Mouse (Mus musculus) hindbrain, embryonic 11.5 days (tissue): ENCODE measurements at regions not wholly inside any gene's neighbourhood (a gene's known extent, or its start where the extent isn't known, plus 50 kb on each side); places are given as distances from the start of the nearest gene placed in this dataset.

Experiments used
- ATAC-seq: fragments of 200-750 bp; cut with Nextera tagmentation; 2 replicates; pipeline ENCODE4 v1.8.0; 2017; ENCODE audit warnings: mild to moderate bottlenecking, moderate TSS enrichment, moderate library complexity; ENCODE audit not compliant: low FRiP score
- DNase-seq: peaks from one replicate; pipeline ENCODE4 v3.0.0-alpha.2; 2015; ENCODE audit warnings: low spot score
- H3K27ac ChIP-seq: fragments of 300-500 bp; sonication (generic); 2 replicates; pipeline ENCODE4 v1.5.1; 2014; ENCODE audit warnings: mild to moderate bottlenecking, low read depth, low read length
- H3K27me3 ChIP-seq: fragments of 300-500 bp; sonication (generic); 2 replicates; pipeline ENCODE4 v1.6.1; 2014; ENCODE audit warnings: mild to moderate bottlenecking, low read length, moderate library complexity, mixed read lengths; ENCODE audit not compliant: control insufficient read depth, insufficient read depth
- H3K36me3 ChIP-seq: fragments of 300-500 bp; sonication (generic); 2 replicates; pipeline ENCODE4 v1.6.1; 2014; ENCODE audit warnings: mild to moderate bottlenecking, low read length, moderate library complexity, mixed read lengths; ENCODE audit not compliant: control insufficient read depth, insufficient read depth
- H3K4me1 ChIP-seq: fragments of 300-500 bp; sonication (generic); replicated peaks from 2 replicates; pipeline ENCODE4 v1.6.1; 2014; ENCODE audit warnings: low read length, mixed read lengths; ENCODE audit not compliant: control insufficient read depth, insufficient read depth
- H3K4me2 ChIP-seq: fragments of 300-500 bp; sonication (generic); replicated peaks from 2 replicates; pipeline ENCODE4 v1.6.1; 2014; ENCODE audit warnings: mild to moderate bottlenecking, low read depth, low read length
- H3K4me3 ChIP-seq: fragments of 300-500 bp; sonication (generic); 2 replicates; pipeline ENCODE4 v1.5.1; 2014; ENCODE audit warnings: low read depth, low read length
- H3K9ac ChIP-seq: fragments of 300-500 bp; sonication (generic); 2 replicates; pipeline ENCODE4 v1.6.1; 2014; ENCODE audit warnings: low read depth, low read length
- H3K9me3 ChIP-seq: fragments of 300-500 bp; sonication (generic); 2 replicates; pipeline ENCODE4 v1.6.1; 2016; ENCODE audit warnings: low read length; ENCODE audit not compliant: control insufficient read depth
- WGBS: fragments of 180-500 bp; shearing (Covaris S2); extraction: QIAGEN DNeasy Blood & Tissue Kit; methylation state at CpG from one replicate; pipeline ENCODE4 v1.1.7; 2014; 5-methylcytosine and 5-hydroxymethylcytosine counted together

GRCm38 (mm10) chr16:93344555-93344954, 259.3 kb downstream of the Setd4 start:
- no peaks in the 10 kb centered on the region for H3K36me3 ChIP-seq
- H3K27me3 ChIP-seq: no peaks in the 10 kb centered on the region
- H3K27ac ChIP-seq: no peak overlapping the region
- no peaks in the 10 kb centered on the region for H3K4me1 ChIP-seq
- DNase-seq (no peak), ATAC-seq (no peak)
- no peak overlapping the region for H3K4me3 ChIP-seq
- H3K9ac ChIP-seq: no peak overlapping the region
- no peaks in the 10 kb centered on the region for H3K9me3 ChIP-seq
- H3K4me2 ChIP-seq: no peak overlapping the region
- 87% methylated on average over 5 of the region's 5 CpGs for WGBS

- Histone ChIP-seq H3K4me3 (no peak overlapping the region), H3K27me3 (no peaks in the 10 kb centered on the region), H3K4me2 (no peak overlapping the region), H3K36me3 (no peaks in the 10 kb centered on the region), H3K4me1 (no peaks in the 10 kb centered on the region), H3K9ac (no peak overlapping the region), H3K9me3 (no peaks in the 10 kb centered on the region), H3K27ac (no peak overlapping the region)
- ATAC-seq: no peak
- 95% methylated on average over 2 of the region's 2 CpGs for WGBS
- no peak for DNase-seq
Observed at GRCm38 (mm10) chr16:93342701-93343100, 261.2 kb downstream of the Setd4 start.

- Histone ChIP-seq H3K27me3 (no peaks in the 10 kb centered on the region), H3K4me1 (no peaks in the 10 kb centered on the region), H3K4me2 (no peak overlapping the region), H3K9me3 (no peaks in the 10 kb centered on the region), H3K4me3 (no peak overlapping the region), H3K27ac (no peak overlapping the region), H3K9ac (no peak overlapping the region), H3K36me3 (no peaks in the 10 kb centered on the region)
- ATAC-seq (no peak), DNase-seq (no peak)
- WGBS: 78% methylated on average over 2 of the region's 2 CpGs
Observed at GRCm38 (mm10) chr16:93341791-93342190, 262.1 kb downstream of the Setd4 start.

- no peak overlapping the region for H3K4me3 ChIP-seq
- H3K9me3 ChIP-seq: no peaks in the 10 kb centered on the region
- H3K4me2 ChIP-seq: no peak overlapping the region
- H3K27ac ChIP-seq: no peak overlapping the region
- ATAC-seq (no peak), DNase-seq (no peak)
- 87% methylated on average over 6 of the region's 6 CpGs for WGBS
- no peaks in the 10 kb centered on the region for H3K36me3 ChIP-seq
- H3K27me3 ChIP-seq: no peaks in the 10 kb centered on the region
- no peak overlapping the region for H3K9ac ChIP-seq
- H3K4me1 ChIP-seq: no peaks in the 10 kb centered on the region
Observed at GRCm38 (mm10) chr16:93338806-93339205, 265.1 kb downstream of the Setd4 start.

GRCm38 (mm10) chr16:93335322-93336111, 268.3 kb downstream of the Setd4 start:
- H3K27me3 ChIP-seq: no peaks in the 10 kb centered on the region
- no peak overlapping the region for H3K4me3 ChIP-seq
- DNase-seq (no peak), ATAC-seq (no peak)
- 90% methylated on average over 11 of the region's 11 CpGs for WGBS
- H3K9ac ChIP-seq: no peak overlapping the region
- no peaks in the 10 kb centered on the region for H3K36me3 ChIP-seq
- H3K27ac ChIP-seq: no peak overlapping the region
- no peaks in the 10 kb centered on the region for H3K9me3 ChIP-seq
- H3K4me2 ChIP-seq: no peak overlapping the region
- H3K4me1 ChIP-seq: no peaks in the 10 kb centered on the region

GRCm38 (mm10) chr16:93333654-93334053, 270.2 kb downstream of the Setd4 start:
- no peak overlapping the region for H3K4me3 ChIP-seq
- no peaks in the 10 kb centered on the region for H3K27me3 ChIP-seq
- ATAC-seq: no peak
- H3K36me3 ChIP-seq: no peaks in the 10 kb centered on the region
- H3K4me2 ChIP-seq: no peak overlapping the region
- no peak overlapping the region for H3K9ac ChIP-seq
- no peaks in the 10 kb centered on the region for H3K4me1 ChIP-seq
- 86% methylated on average over 6 of the region's 6 CpGs for WGBS
- no peak for DNase-seq
- no peak overlapping the region for H3K27ac ChIP-seq
- H3K9me3 ChIP-seq: no peaks in the 10 kb centered on the region

GRCm38 (mm10) chr16:93328680-93329395, 275.0 kb downstream of the Setd4 start:
- no peak overlapping the region for H3K4me2 ChIP-seq

GRCm38 (mm10) chr16:93324911-93325310, 279.0 kb downstream of the Setd4 start:
- WGBS: 83% methylated on average over 5 of the region's 5 CpGs
- H3K9me3 ChIP-seq: no peaks in the 10 kb centered on the region
- DNase-seq: no peak
- no peak overlapping the region for H3K9ac ChIP-seq
- H3K27ac ChIP-seq: no peak overlapping the region
- no peak overlapping the region for H3K4me3 ChIP-seq
- H3K4me1 ChIP-seq: no peaks in the 10 kb centered on the region
- H3K4me2 ChIP-seq: no peak overlapping the region
- no peaks in the 10 kb centered on the region for H3K27me3 ChIP-seq
- ATAC-seq: no peak
- no peaks in the 10 kb centered on the region for H3K36me3 ChIP-seq

More at GRCm38 (mm10) chr16:93328680-93329395, 275.0 kb downstream of the Setd4 start:
- Histone ChIP-seq H3K4me1 (no peaks in the 10 kb centered on the region), H3K27ac (no peak overlapping the region), H3K4me3 (no peak overlapping the region), H3K27me3 (no peaks in the 10 kb centered on the region), H3K36me3 (no peaks in the 10 kb centered on the region), H3K9ac (no peak overlapping the region), H3K9me3 (no peaks in the 10 kb centered on the region)
- DNase-seq (no peak), ATAC-seq (no peak)
- 36% methylated on average over 13 of the region's 13 CpGs for WGBS

GRCm38 (mm10) chr16:93323172-93323571, 280.7 kb downstream of the Setd4 start:
- ATAC-seq (no peak), DNase-seq (no peak)
- Histone ChIP-seq H3K9me3 (no peaks in the 10 kb centered on the region), H3K36me3 (no peaks in the 10 kb centered on the region), H3K4me1 (no peaks in the 10 kb centered on the region), H3K27me3 (no peaks in the 10 kb centered on the region), H3K9ac (no peak overlapping the region), H3K27ac (no peak overlapping the region), H3K4me2 (no peak overlapping the region), H3K4me3 (no peak overlapping the region)
- 71% methylated on average over 5 of the region's 5 CpGs for WGBS
